Mouse (Mus musculus): Measurements from ENCODE around the gene Vmn1r142. TPM values are rescaled to one million over a fixed set of nuclear protein-coding genes. Genes with fewer than 3 reads are reported as not detected.
"Not testable (repeated sequence)": the region's sequence is repeated elsewhere in the genome, so short reads cannot be mapped to it uniquely, and the experiment has no call there.

Vmn1r142 gene
- total RNA-seq (2021) (not detected), polyA plus RNA-seq (2012; rRNA removed) (not detected in 2 replicates)
- long read RNA-seq: 0 reads

DNA sequence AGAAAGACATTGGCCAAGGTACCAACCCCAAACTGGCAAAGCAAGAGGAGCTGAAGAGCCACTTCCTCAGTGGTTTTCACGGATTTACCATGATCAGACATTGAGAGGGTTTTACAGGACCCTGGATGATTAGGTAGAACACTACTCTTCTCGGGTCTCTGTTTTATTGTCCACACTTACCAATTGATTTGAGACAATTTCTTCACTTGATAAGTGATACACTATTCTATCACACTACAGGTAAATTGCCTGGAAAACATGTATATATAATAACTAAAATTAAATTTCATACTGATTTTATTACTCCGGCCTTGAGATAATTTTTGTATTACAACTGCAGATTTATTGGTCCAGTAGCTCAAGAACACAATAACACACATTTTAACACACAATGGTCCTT lies at the start of gene Vmn1r142:
Vmn1r142 (minus strand) TSS at position 101 of the 400 bp plus-strand sequence.
- not testable (repeated sequence) for DNase-seq

DNA sequence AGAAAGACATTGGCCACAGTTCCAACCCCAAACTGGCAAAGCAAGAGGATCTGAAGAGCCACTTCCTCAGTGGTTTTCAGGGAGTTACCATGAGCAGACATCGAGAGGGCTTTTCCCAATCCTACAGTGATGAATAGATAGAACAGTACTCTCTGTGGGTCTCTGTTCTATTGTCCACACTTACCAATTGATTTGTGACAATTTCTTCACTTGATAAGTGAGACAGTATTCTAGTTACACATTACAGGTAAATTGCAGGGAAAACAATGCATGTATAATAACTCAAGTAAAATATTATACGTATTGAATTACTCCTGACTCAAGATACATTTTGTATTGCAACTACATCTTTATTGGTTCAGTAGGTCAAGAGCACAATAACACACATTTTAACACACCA lies 37.3 kb upstream of the Vmn1r142 start, which contains the start of gene Gm8653:
Gm8653 (minus strand) TSS at position 101 of the 400 bp plus-strand sequence.
- DNase-seq: not testable (repeated sequence)

DNA sequence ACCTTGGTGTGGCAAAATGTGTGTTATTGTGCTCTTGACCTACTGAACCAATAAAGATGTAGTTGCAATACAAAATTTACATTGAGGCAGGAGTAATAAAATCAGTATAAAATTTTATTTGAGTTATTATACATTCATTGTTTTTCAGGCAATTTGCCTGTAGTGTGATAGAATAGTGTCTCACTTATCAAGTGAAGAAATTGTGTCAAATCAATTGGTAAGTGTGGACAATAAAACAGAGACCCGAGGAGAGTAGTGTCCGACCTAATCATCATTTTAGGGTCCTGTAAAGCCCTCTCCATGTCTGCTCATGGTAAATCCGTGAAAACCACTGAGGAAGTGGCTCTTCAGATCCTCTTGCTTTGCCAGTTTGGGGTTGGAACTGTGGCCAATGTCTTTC lies 25.2 kb upstream of the Vmn1r142 start, which contains the start of gene Vmn1r143:
Vmn1r143 (plus strand) TSS at position 301 of the 400 bp plus-strand sequence.
- DNase-seq: not testable (repeated sequence)

DNA sequence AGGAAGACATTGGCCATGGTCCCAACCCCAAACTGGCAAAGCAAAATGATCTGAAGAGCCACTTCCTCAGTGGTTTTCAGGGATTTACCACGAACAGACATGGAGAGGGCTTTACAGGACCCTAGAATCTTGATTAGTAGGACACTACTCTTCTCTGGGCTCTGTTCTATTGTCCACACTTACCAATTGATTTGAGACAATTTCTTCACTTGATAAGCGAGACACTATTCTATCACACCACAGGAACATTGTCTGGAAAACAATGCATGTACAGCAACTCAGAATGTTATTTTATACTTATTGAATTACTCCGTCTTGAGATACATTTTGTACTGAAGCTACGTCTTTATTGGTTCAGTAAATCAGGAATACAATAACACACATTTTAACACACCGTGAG lies 29.2 kb downstream of the Vmn1r142 start, which contains the start of gene Gm10666:
Gm10666 (minus strand) TSS at position 101 of the 400 bp plus-strand sequence.
- DNase-seq: not testable (repeated sequence)

DNA sequence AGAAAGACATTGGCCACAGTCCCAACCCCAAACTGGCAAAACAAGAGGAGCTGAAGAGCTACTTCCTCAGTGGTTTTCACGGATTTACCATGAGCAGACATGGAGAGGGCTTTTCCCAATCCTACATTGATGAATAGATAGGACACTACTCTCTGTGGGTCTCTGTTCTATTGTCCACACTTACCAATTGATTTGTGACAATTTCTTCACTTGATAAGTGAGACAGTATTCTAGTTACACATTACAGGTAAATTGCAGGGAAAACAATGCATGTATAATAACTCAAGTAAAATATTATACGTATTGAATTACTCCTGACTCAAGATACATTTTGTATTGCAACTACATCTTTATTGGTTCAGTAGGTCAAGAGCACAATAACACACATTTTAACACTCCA lies 45.7 kb downstream of the Vmn1r142 start, which contains the start of gene Gm16451:
Gm16451 (minus strand) TSS at position 101 of the 400 bp plus-strand sequence.
- not testable (repeated sequence) for DNase-seq

Other genes with a start within 250 kb of the Vmn1r142 start
- gene Gm5891, start 242.7 kb downstream of the Vmn1r142 start, total RNA-seq (2021): not detected
- gene Gm5891, start 242.7 kb downstream of the Vmn1r142 start, polyA plus RNA-seq (2012; rRNA removed): not detected in 2 replicates
- not detected for gene Vmn1r137, start 169.4 kb downstream of the Vmn1r142 start, total RNA-seq (2021)
- not detected in 2 replicates for gene Vmn1r137, start 169.4 kb downstream of the Vmn1r142 start, polyA plus RNA-seq (2012; rRNA removed)
- not detected for gene Vmn1r138, start 135.1 kb downstream of the Vmn1r142 start, total RNA-seq (2021)
- not detected in 2 replicates for gene Vmn1r138, start 135.1 kb downstream of the Vmn1r142 start, polyA plus RNA-seq (2012; rRNA removed)
- not detected for gene Gm6176, start 107.7 kb downstream of the Vmn1r142 start, total RNA-seq (2021)
- not detected in 2 replicates for gene Gm6176, start 107.7 kb downstream of the Vmn1r142 start, polyA plus RNA-seq (2012; rRNA removed)
- not detected for gene Vmn1r139, start 95.0 kb downstream of the Vmn1r142 start, total RNA-seq (2021)
- not detected in 2 replicates for gene Vmn1r139, start 95.0 kb downstream of the Vmn1r142 start, polyA plus RNA-seq (2012; rRNA removed)
- gene Gm16451, start 45.8 kb downstream of the Vmn1r142 start, total RNA-seq (2021): not detected
- gene Gm16451, start 45.8 kb downstream of the Vmn1r142 start, polyA plus RNA-seq (2012; rRNA removed): not detected in 2 replicates
- not detected for gene Gm10666, start 29.3 kb downstream of the Vmn1r142 start, total RNA-seq (2021)
- gene Gm10666, start 29.3 kb downstream of the Vmn1r142 start, polyA plus RNA-seq (2012; rRNA removed): not detected in 2 replicates
- not detected for gene Vmn1r143, start 25.3 kb upstream of the Vmn1r142 start, total RNA-seq (2021)
- gene Vmn1r143, start 25.3 kb upstream of the Vmn1r142 start, polyA plus RNA-seq (2012; rRNA removed): not detected in 2 replicates
- not detected for gene Gm8653, start 37.2 kb upstream of the Vmn1r142 start, total RNA-seq (2021)
- gene Gm8653, start 37.2 kb upstream of the Vmn1r142 start, polyA plus RNA-seq (2012; rRNA removed): not detected in 2 replicates
- not detected for gene Gm8453, start 65.4 kb upstream of the Vmn1r142 start, total RNA-seq (2021)
- not detected in 2 replicates for gene Gm8453, start 65.4 kb upstream of the Vmn1r142 start, polyA plus RNA-seq (2012; rRNA removed)
- gene Gm4187, start 165.7 kb upstream of the Vmn1r142 start, total RNA-seq (2021): not detected
- not detected in 2 replicates for gene Gm4187, start 165.7 kb upstream of the Vmn1r142 start, polyA plus RNA-seq (2012; rRNA removed)
- not detected for gene Gm8660, start 207.0 kb upstream of the Vmn1r142 start, total RNA-seq (2021)
- gene Gm8660, start 207.0 kb upstream of the Vmn1r142 start, polyA plus RNA-seq (2012; rRNA removed): not detected in 2 replicates
- not detected for gene Vmn1r148, start 249.5 kb upstream of the Vmn1r142 start, total RNA-seq (2021)
- gene Vmn1r148, start 249.5 kb upstream of the Vmn1r142 start, polyA plus RNA-seq (2012; rRNA removed): not detected in 2 replicates